Mouse (Mus musculus): ENCODE data around the gene Olfr713.

The Olfr713 gene

DNA sequence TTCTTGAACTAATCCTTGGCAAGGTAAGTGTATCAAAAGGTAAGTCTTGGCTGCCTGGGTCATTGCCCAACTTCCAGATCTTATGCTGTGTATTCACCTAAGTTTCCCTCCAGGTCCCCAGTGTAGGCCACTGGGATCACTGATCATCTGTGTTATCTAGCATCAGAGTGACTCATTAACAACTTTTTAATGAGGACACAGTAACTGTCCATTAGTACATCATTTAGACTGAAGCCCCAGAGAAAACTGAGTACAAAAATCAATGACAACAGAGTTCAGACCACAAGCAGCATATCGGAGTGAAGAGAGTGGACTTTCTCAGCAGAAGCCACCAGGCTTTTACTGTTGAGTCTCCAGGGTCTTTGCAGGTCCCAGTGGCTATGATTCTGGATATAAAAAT lies at the start of gene Olfr713:
Gene Olfr713, plus strand, starts transcription at position 301 of the 400 bp plus-strand sequence.
- no peak for DNase-seq

DNA sequence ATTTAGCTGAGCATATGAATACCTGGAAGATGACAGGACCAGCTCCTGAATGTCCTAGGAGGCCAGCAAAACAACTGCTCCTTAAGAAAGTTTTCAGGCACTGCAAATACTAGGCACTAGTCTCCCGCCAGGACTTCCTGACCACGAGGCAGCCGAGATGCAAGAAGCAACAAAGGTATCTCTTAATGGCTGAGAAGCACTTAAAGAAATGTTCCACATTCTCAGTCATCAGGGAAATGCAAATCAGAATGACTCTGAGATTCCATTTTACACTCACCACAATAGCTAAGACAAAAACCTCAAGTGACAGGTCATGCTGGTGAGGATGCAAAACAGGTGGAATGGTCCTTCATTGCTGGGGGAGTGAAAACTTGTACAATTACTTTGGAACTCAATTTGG lies 45.7 kb upstream of the Olfr713 start:
- no peak for DNase-seq

DNA sequence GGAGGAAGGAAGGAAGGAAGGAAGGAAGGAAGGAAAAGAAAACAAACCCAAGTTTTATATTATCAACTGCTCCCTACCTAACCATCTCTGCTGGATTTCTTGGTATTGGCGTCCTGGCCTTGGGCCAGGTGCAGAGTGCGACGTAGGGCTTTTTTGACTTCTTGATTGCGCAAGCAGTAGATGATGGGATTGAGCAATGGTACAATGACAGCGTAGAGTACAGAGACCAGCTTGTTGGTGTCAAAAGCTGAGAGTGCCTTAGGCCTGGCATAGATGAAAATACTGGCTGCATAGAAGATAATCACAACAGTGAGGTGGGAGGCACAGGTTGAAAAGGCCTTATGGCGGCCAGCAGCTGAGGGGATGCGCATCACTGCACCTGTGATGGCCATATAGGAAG lies 30.2 kb upstream of the Olfr713 start:
- DNase-seq, result no peak

DNA sequence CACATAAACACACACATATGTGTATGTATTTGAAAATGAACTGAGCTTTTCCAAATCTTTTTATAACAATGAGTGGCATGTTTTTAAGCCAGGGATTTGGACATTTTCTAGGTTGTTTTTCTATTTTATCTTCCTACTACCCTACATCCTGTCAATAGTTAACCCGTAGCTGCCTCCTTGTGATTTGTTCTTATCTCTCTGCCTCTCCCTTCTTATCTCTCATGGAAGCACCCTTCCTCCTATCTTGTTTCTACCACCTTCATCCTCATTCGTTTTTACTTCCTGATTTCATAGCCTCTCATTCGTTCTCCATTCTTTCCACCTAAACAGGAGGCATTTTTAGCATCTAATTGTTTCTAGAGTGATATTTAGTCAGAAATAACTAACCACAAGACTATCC lies 26.8 kb upstream of the Olfr713 start:
- DNase-seq, result no peak

DNA sequence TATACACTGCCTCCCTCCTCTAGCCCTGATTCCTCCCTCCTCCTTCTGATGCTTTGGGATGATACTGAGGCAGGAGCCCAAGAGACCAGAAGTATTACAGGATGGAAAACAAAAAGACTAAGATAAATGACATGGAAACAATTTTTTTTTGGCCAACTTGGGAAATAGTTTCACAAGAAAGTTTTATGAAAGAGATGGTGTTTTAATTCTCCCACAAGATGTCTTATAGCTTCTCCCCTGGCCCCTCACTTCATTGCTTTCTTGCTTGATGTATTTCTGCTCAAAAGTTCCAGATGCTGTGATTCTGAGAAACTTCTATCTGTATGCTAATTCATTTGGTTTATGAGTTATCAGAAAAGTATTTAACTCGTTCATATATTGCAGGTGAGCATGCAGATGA lies 25.0 kb upstream of the Olfr713 start, which contains the start of gene Olfr2:
Gene Olfr2, minus strand, starts transcription at position 101 of the 400 bp plus-strand sequence.
- DNase-seq, result no peak

DNA sequence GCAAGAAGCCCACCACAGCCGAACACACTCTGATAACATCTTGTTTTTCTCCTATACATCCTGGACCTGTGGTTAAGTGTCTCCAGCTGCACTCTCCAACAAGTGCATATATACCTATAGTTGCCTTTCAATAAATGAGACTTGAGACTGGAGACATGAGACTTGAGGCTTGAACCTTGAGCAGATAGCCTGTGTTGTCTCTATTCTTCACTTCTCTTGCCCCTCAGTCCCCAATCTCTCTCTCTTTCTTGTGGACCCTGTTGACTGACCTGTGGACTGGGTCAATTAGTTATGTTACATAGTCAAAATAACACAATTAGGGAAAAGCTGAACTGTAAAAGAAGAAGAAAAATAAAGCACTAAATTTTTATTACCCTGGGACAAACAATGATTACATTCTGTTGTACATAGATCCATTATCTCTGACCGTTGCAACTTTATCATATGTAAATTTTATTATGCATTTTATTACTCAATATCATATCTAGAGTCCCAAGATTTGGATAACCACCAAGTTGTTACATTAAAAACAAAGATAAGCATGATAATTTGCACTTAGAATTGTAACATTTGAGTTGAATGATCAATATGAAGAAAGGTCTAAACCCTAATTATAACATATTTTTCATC lies 9.1 kb downstream of the Olfr713 start:
- DNase-seq, result no peak

DNA sequence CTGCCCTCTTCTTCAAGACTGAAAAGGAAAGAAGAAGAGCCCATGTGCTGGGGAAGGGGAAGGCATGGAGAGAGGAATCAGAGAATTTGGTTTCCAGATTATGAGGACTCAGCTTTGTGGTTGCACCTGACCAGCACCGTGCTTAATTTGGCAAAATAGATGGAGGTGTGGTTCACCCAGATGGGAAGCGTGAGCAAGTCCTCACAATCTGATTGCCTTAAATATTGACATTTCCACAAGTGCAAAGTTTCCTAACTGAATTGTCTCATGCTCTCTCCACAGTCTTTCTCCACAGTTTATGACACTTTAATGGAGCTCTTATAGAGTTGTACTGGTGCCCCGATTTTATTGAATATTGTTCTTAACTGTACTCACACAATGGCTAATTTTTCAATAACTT lies 12.2 kb downstream of the Olfr713 start:
- DNase-seq, result no peak

DNA sequence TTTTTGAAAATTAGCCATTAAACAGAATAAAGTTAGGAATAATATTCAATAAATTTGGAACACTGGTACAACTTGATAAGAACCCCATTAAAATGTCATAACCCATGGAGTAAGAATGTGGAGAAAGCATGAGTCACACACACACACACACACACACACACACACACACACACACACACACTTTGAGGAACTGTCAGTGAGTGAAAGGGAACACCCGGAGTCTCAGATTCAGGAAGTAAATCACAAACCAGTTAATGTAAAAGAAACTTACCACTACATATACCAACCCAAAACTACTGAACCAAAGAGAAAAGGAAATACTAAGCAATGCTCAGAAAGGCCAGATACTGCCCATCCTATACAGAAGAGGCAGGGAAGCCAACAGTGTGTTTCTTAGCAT lies 13.4 kb downstream of the Olfr713 start:
- no peak for DNase-seq

DNA sequence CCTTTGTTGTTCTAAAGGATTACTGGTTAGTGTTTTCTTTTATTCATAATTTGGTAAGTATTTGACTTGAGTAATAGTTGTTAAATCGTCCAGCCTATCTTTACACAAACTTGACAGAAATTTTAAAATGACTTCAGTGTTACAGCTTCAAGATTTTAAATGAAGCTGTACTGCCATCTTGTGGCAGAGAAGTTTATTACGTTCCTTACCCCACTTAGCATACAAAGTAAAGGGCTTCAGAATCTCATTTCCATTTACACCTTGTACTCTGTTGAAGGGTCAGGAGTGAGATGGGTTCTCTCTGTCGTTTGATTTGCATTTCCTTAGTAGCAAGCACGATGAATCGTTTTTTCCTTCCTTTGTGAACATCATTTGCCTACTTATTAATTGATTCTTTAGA lies 14.9 kb downstream of the Olfr713 start:
- no peak for DNase-seq

DNA sequence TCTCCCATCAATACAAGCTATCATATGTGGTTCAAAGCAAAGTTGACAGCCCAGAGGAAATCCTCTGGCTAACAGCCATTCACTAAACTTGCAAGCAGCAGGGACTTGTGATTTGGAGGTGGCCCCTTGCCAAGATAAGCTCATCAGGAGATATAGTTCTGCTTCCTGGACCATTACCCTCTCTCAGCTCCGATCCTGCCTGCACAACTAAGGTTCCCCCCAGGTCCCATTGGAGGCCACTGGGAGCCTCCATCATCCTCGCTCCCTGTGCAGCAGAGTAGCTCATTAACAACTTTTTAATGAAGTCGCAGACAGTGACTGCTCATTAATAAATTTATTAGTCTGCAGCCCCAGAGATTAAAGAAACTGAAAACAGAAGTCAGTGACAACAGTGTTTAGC lies 16.6 kb downstream of the Olfr713 start:
- no peak for DNase-seq

DNA sequence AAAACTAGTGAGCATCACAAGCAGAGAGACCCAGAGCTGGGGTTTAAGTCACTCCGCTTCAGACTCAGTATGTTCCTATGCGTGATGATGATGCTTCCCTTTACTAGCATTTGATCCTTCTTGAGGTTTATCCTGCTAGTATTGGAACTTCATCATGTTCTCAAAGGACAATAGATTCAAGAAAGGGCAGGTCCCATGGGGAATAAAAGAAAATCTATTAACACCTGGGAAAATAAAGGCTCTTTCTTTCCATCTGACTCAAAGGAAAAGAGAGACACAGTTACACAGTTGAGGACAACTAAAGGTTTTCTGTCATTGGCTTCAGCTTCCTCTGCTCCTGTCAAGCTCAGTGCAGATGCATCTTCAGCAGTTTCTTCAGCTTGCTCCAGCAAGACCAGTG lies 39.7 kb downstream of the Olfr713 start, which contains the start of gene Olfr714:
Gene Olfr714, plus strand, starts transcription at position 301 of the 400 bp plus-strand sequence.
- no peak for DNase-seq
